Mouse (Mus musculus) c-Kit-positive CD71-positive TER-119-negative erythroid progenitor cells, embryonic 14.5 days (primary cell): ENCODE results near the gene Gm40193.
"Not testable (repeated sequence)": the region's sequence is repeated elsewhere in the genome, so short reads cannot be mapped to it uniquely, and the experiment has no call there.

Experiments
- DNase-seq: peaks from one replicate; pipeline ENCODE4 v3.0.0-alpha.2; 2013; ENCODE audit warnings: low read depth

The Gm40193 gene

GRCm38 (mm10) chr11:70532839-70533238 is at the start of gene Gm40193:
Gene Gm40193 (minus strand): TSS chr11:70532939.
- DNase-seq: no peak

GRCm38 (mm10) chr11:70582196-70582595 is 49.5 kb upstream of the Gm40193 start:
- no peak for DNase-seq

GRCm38 (mm10) chr11:70580921-70581320 is 48.2 kb upstream of the Gm40193 start:
- DNase-seq: no peak

GRCm38 (mm10) chr11:70580358-70580720 is 47.6 kb upstream of the Gm40193 start:
- DNase-seq: no peak

- no peak for DNase-seq
Observed at GRCm38 (mm10) chr11:70579710-70580357, 47.1 kb upstream of the Gm40193 start.

- no peak for DNase-seq
Observed at GRCm38 (mm10) chr11:70578962-70579361, 46.2 kb upstream of the Gm40193 start.

- no peak for DNase-seq
Observed at GRCm38 (mm10) chr11:70577201-70577600, 44.5 kb upstream of the Gm40193 start.

GRCm38 (mm10) chr11:70573872-70574271 is 41.1 kb upstream of the Gm40193 start:
- no peak for DNase-seq

GRCm38 (mm10) chr11:70572348-70572902 is 39.7 kb upstream of the Gm40193 start:
- no peak for DNase-seq

- DNase-seq: no peak
Observed at GRCm38 (mm10) chr11:70571641-70572040, 38.9 kb upstream of the Gm40193 start.

- DNase-seq: not testable (repeated sequence)
Observed at GRCm38 (mm10) chr11:70570614-70571013, 37.9 kb upstream of the Gm40193 start.

GRCm38 (mm10) chr11:70566586-70566985 is 33.8 kb upstream of the Gm40193 start:
- no peak for DNase-seq

GRCm38 (mm10) chr11:70564276-70564873 is 31.6 kb upstream of the Gm40193 start:
- DNase-seq: no peak

- DNase-seq: no peak
Observed at GRCm38 (mm10) chr11:70563470-70564275, 30.9 kb upstream of the Gm40193 start.

GRCm38 (mm10) chr11:70562995-70563469 is 30.3 kb upstream of the Gm40193 start:
- DNase-seq: no peak

- DNase-seq: no peak
Observed at GRCm38 (mm10) chr11:70562287-70562994, 29.7 kb upstream of the Gm40193 start, which contains the start of gene Mink1. Gene Mink1 (plus strand): TSS chr11:70562881.

- DNase-seq: no peak
Observed at GRCm38 (mm10) chr11:70561937-70562286, 29.2 kb upstream of the Gm40193 start.

- no peak for DNase-seq
Observed at GRCm38 (mm10) chr11:70557545-70557944, 24.8 kb upstream of the Gm40193 start.

GRCm38 (mm10) chr11:70553940-70554339 is 21.2 kb upstream of the Gm40193 start:
- no peak for DNase-seq

- no peak for DNase-seq
Observed at GRCm38 (mm10) chr11:70551526-70551925, 18.8 kb upstream of the Gm40193 start.

- no peak for DNase-seq
Observed at GRCm38 (mm10) chr11:70544496-70544895, 11.8 kb upstream of the Gm40193 start.

- DNase-seq: no peak
Observed at GRCm38 (mm10) chr11:70541415-70541814, 8.7 kb upstream of the Gm40193 start.
